Mouse (Mus musculus) liver, adult 2 months (tissue): ENCODE measurements around the gene Arl11.

Experiments
- CTCF ChIP-seq: fragments of 200-500 bp; IDR thresholded peaks from 2 replicates; pipeline ENCODE4 v1.5.1; 2011; ENCODE audit warnings: low read depth, low read length, control low read depth
- POLR2A ChIP-seq: fragments of 200-500 bp; IDR thresholded peaks from 2 replicates; pipeline ENCODE4 v1.6.1; 2011; ENCODE audit warnings: low read length, control low read depth; ENCODE audit not compliant: insufficient read depth; ENCODE audit errors: extremely low read depth

DNA sequence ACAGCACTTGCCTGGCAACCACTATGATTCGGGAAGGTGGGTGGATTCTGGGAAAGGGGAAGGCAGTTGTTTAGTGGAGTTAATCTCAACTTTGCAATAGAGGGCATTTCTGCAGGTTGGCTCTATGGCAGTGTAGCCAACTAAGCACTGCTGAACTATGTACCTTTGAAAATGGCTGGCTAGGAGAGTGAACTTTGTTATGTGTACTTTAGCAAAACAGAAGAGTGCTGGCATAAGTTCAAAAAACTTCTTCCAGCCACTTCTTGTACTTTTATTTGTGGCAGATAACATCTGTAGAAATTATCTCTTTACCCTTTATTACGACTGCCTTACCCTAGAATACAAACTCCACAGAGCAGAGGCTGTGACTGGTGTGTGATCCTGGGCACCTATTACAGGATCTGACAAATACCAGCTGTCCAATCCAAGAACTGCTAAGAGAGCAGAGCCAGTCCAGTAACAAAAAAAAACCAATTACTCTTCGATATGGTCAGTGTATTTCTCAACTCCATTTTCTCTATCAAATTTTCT lies 51.5 kb downstream of the Arl11 start:
- TF ChIP-seq CTCF (no peak), POLR2A (no peak)
